Mouse (Mus musculus) ES-Bruce4 (cell line): ENCODE data around the gene Opa1. TPM values are rescaled to one million over a fixed set of nuclear protein-coding genes. Genes with fewer than 3 reads are reported as not detected.
A peak's percentile ranks its signal among the peaks of the same experiment; 100 is the strongest.

Experiments used
- H3K27ac ChIP-seq: 2 replicates; pipeline ENCODE4 v1.5.1; 2012; ENCODE audit warnings: low read length, inconsistent platforms; ENCODE audit not compliant: insufficient read depth
- H3K27me3 ChIP-seq: 2 replicates; pipeline ENCODE4 v1.6.1; 2012; ENCODE audit warnings: mild to moderate bottlenecking, low read length, inconsistent platforms; ENCODE audit not compliant: control insufficient read depth, poor library complexity, insufficient read depth, severe bottlenecking
- H3K36me3 ChIP-seq: 2 replicates; pipeline ENCODE4 v1.6.1; 2012; ENCODE audit warnings: inconsistent platforms, mild to moderate bottlenecking, low read length, moderate library complexity; ENCODE audit not compliant: control insufficient read depth, poor library complexity, insufficient read depth, severe bottlenecking
- H3K4me1 ChIP-seq: one replicate; pipeline ENCODE4 v1.8.1; 2011; ENCODE audit warnings: low read length; ENCODE audit not compliant: control insufficient read depth, insufficient read depth
- H3K4me3 ChIP-seq: 2 replicates; pipeline ENCODE4 v1.5.1; 2011; ENCODE audit warnings: low read depth, mild to moderate bottlenecking, low read length
- H3K9ac ChIP-seq: 2 replicates; pipeline ENCODE4 v1.6.1; 2012; ENCODE audit warnings: low read depth, mild to moderate bottlenecking, inconsistent platforms; ENCODE audit not compliant: poor library complexity, severe bottlenecking
- H3K9me3 ChIP-seq: replicated peaks from 2 replicates; pipeline ENCODE4 v1.6.1; 2012; ENCODE audit warnings: mild to moderate bottlenecking, low read length, inconsistent platforms; ENCODE audit not compliant: control insufficient read depth, poor library complexity, insufficient read depth, severe bottlenecking
- CTCF ChIP-seq: IDR thresholded peaks from one replicate; pipeline ENCODE4 v1.8.1; 2011; ENCODE audit warnings: low read depth, low read length
- EP300 ChIP-seq: IDR thresholded peaks from 2 replicates; pipeline ENCODE4 v1.6.1; 2011; ENCODE audit warnings: low read depth, low read length; ENCODE audit not compliant: insufficient read depth
- POLR2A ChIP-seq: IDR thresholded peaks from one replicate; pipeline ENCODE4 v1.8.1; 2011; ENCODE audit warnings: low read length; ENCODE audit not compliant: insufficient read depth
- polyA plus RNA-seq: library from polyadenylated mRNA; stranded (reverse); fragments of >200 nt; gene quantifications from 2 replicates; pipeline ENCODE4 v1.2.4, GENCODE M21; 2011; ENCODE audit warnings: low read depth; ENCODE audit not compliant: missing spikeins, insufficient read depth, insufficient read length

Opa1 gene
- polyA plus RNA-seq, 1 experiment = 60.7 TPM

DNA sequence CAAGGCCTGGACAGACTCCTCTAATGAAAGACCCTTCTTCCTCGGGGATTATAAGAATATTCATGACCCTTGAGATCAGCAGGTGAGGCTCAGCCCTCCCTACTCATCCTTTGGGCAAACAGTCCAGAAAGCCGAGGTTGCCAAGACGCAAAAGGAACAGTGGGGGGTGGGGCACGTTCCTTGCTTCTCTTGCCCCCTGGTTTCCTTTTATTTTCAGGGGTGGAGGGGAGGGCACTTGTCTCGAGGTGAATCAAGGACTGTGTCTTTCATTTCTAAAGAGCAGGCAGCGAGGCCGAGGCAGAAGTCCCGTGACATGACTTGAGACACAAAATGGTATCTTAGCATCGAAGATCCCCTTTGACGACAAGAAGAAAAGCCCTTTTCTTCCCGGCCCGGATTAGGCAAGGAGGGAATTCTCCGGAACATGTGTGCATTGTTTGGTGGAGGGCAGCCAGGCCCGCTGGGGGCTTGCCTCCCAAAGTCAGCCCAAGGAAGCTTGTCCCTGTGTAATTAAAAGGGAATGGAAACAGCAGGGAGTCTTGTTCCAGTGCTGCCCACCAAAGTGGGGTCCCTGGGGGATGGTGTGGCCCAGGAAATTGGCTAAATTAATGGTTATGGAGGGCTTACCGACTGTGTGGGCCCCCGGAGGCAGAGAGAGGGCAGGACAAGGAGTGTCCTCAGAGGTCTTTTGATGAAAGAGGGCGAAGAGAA lies 88.0 kb downstream of the Opa1 start:
- peaks cover 14% of the 10 kb centered on the region for H3K4me1 ChIP-seq
- H3K9me3 ChIP-seq = no peaks in the 10 kb centered on the region
- peak overlapping the region; percentile 37; the same call in 1 of the 2 replicates for H3K9ac ChIP-seq
- no peak overlapping the region for H3K4me3 ChIP-seq
- no peaks in the 10 kb centered on the region for H3K36me3 ChIP-seq
- TF ChIP-seq EP300 (peak; percentile 59), CTCF (no peak), POLR2A (no peak)
- no peaks in the 10 kb centered on the region for H3K27me3 ChIP-seq
- H3K27ac ChIP-seq = peak overlapping the region; percentile 59

DNA sequence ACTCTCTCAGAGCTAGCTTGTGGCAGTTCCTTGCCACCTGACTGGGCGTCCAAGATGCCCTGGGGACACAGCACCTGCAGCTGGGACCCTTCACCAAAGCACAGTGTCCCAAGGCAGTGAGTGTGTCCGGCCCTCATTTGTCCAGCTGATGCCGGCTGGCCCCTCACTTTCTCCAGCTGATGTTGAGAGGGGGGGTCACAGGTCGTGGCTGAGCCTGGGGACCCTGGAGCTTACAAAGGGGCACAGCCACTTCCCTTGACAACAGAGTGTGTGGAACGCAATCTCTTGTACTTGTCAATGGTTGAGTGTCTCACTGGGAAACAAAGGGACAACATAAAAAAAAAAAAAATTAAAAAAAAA lies 88.5 kb downstream of the Opa1 start:
- Histone ChIP-seq H3K4me1 (peaks cover 14% of the 10 kb centered on the region), H3K4me3 (no peak overlapping the region), H3K27ac (peak overlapping the region; percentile 59), H3K9me3 (no peaks in the 10 kb centered on the region), H3K36me3 (no peaks in the 10 kb centered on the region), H3K9ac (peak overlapping the region; percentile 37; the same call in 1 of the 2 replicates), H3K27me3 (no peaks in the 10 kb centered on the region)
- TF ChIP-seq POLR2A (no peak), EP300 (peak; percentile 23; the same call in 1 of the 2 replicates)

- H3K4me1 ChIP-seq = peaks cover 10% of the 10 kb centered on the region
- H3K27me3 ChIP-seq = no peaks in the 10 kb centered on the region
- H3K27ac ChIP-seq = no peak overlapping the region
Observed at GRCm38 (mm10) chr16:29668451-29668850, 89.3 kb downstream of the Opa1 start.

GRCm38 (mm10) chr16:29670806-29671205 lies 91.7 kb downstream of the Opa1 start:
- Histone ChIP-seq H3K27me3 (no peaks in the 10 kb centered on the region), H3K9me3 (no peaks in the 10 kb centered on the region), H3K36me3 (no peaks in the 10 kb centered on the region), H3K9ac (no peak overlapping the region), H3K27ac (no peak overlapping the region), H3K4me3 (no peak overlapping the region), H3K4me1 (peaks cover 7% of the 10 kb centered on the region)
- TF ChIP-seq CTCF (no peak), EP300 (no peak), POLR2A (no peak)

More at GRCm38 (mm10) chr16:29668451-29668850, 89.3 kb downstream of the Opa1 start:
- Histone ChIP-seq H3K9me3 (no peaks in the 10 kb centered on the region), H3K9ac (no peak overlapping the region), H3K36me3 (no peaks in the 10 kb centered on the region), H3K4me3 (no peak overlapping the region)
- no peak for TF ChIP-seq POLR2A
- no peak for TF ChIP-seq EP300
- TF ChIP-seq CTCF = no peak

GRCm38 (mm10) chr16:29673230-29673629 lies 94.1 kb downstream of the Opa1 start:
- no peak overlapping the region for H3K27ac ChIP-seq
- no peaks in the 10 kb centered on the region for H3K27me3 ChIP-seq
- no peak overlapping the region for H3K4me3 ChIP-seq
- no peaks in the 10 kb centered on the region; the same call in 1 of the 2 replicates for H3K9me3 ChIP-seq
- no peak for TF ChIP-seq POLR2A
- no peak overlapping the region for H3K9ac ChIP-seq
- H3K36me3 ChIP-seq = no peaks in the 10 kb centered on the region
- H3K4me1 ChIP-seq = peaks cover 2% of the 10 kb centered on the region

DNA sequence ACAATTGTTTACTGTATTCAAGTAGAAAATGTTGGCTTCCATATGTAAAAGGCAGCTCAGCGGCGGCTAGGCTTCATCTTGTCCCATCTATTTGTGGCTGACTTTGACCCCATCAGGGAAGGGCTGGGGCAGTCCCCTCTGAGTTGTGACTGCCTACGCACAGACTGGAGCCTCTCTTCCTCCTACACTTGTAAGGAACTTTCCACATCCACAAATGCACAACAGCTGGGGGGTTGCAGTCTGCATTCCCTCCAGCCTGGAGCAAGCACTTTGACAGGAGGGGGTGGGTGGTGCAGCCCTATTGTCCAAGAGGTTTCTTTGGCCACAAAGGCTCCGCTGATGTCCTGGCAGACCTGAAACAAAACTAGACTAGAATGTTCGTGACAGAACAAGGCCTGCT lies 100.5 kb downstream of the Opa1 start:
- Histone ChIP-seq H3K36me3 (no peaks in the 10 kb centered on the region), H3K9ac (no peak overlapping the region), H3K4me1 (peaks cover 9% of the 10 kb centered on the region), H3K9me3 (no peaks in the 10 kb centered on the region; the same call in 1 of the 2 replicates), H3K27me3 (no peaks in the 10 kb centered on the region), H3K4me3 (no peak overlapping the region), H3K27ac (peak overlapping the region; percentile 91)
- TF ChIP-seq EP300 (peak; percentile 81), POLR2A (no peak), CTCF (no peak)
